Mouse (Mus musculus) cortical plate, adult 2 months (tissue): ENCODE data around the gene Fras1.

Source experiments
- CTCF ChIP-seq: fragments of 200-500 bp; IDR thresholded peaks from 2 replicates; pipeline ENCODE4 v1.5.1; 2011; ENCODE audit warnings: mild to moderate bottlenecking, control low read depth, low read length; ENCODE audit not compliant: insufficient read depth; ENCODE audit errors: extremely low read depth
- POLR2A ChIP-seq: fragments of 200-500 bp; IDR thresholded peaks from 2 replicates; pipeline ENCODE4 v1.6.1; 2011; ENCODE audit warnings: mild to moderate bottlenecking, low read length, control low read depth; ENCODE audit not compliant: insufficient read depth; ENCODE audit errors: extremely low read depth

- TF ChIP-seq POLR2A (no peak), CTCF (no peak)
Measured at GRCm38 (mm10) chr5:96641297-96641696, 267.5 kb downstream of the Fras1 start.
